Mouse (Mus musculus): ENCODE results near the gene Elovl5. TPM values are rescaled to one million over a fixed set of nuclear protein-coding genes. Genes with fewer than 3 reads are reported as not detected.

The Elovl5 gene
- polyA plus RNA-seq, 1 experiment from 2014 or later, result 83.0 TPM

GRCm38 (mm10) chr9:78006209-78007001 lies 89.2 kb downstream of the Elovl5 start:
- Histone ChIP-seq H3K9me3 (no peaks in the 10 kb centered on the region), H3K27ac (no peak overlapping the region), H3K9ac (no peak overlapping the region), H3K4me2 (no peak overlapping the region), H3K27me3 (no peaks in the 10 kb centered on the region), H3K4me1 (peaks cover 11% of the 10 kb centered on the region), H3K36me3 (no peaks in the 10 kb centered on the region), H3K4me3 (no peak overlapping the region)
- WGBS, result 50% methylated on average over 19 of the region's 19 CpGs
- ATAC-seq (ENCODE audit: borderline replicate concordance, extremely low read depth, low FRiP score, low TSS enrichment), result peak; percentile 79

GRCm38 (mm10) chr9:78009382-78009781 lies 92.2 kb downstream of the Elovl5 start:
- Histone ChIP-seq H3K27me3 (no peaks in the 10 kb centered on the region), H3K9ac (no peak overlapping the region), H3K36me3 (no peaks in the 10 kb centered on the region), H3K9me3 (no peaks in the 10 kb centered on the region), H3K27ac (peak overlapping the region; percentile 53), H3K4me2 (no peak overlapping the region), H3K4me3 (no peak overlapping the region), H3K4me1 (peaks cover 11% of the 10 kb centered on the region)
- no peak for ATAC-seq (ENCODE audit: borderline replicate concordance, extremely low read depth, low FRiP score, low TSS enrichment)
- WGBS, result 58% methylated on average over 7 of the region's 7 CpGs

- H3K4me1 ChIP-seq, result peaks cover 11% of the 10 kb centered on the region
- no peaks in the 10 kb centered on the region for H3K9me3 ChIP-seq
- no peak for ATAC-seq (ENCODE audit: borderline replicate concordance, extremely low read depth, low FRiP score, low TSS enrichment)
- H3K4me3 ChIP-seq, result no peak overlapping the region
- no peak overlapping the region for H3K27ac ChIP-seq
- H3K9ac ChIP-seq, result no peak overlapping the region
- 79% methylated on average over 5 of the region's 5 CpGs for WGBS
- no peaks in the 10 kb centered on the region for H3K36me3 ChIP-seq
- no peak overlapping the region for H3K4me2 ChIP-seq
- H3K27me3 ChIP-seq, result no peaks in the 10 kb centered on the region
Observed at GRCm38 (mm10) chr9:78010187-78010586, 93.0 kb downstream of the Elovl5 start.

GRCm38 (mm10) chr9:78010707-78011106 lies 93.5 kb downstream of the Elovl5 start:
- H3K4me2 ChIP-seq, result no peak overlapping the region
- H3K36me3 ChIP-seq, result no peaks in the 10 kb centered on the region
- no peak overlapping the region for H3K4me3 ChIP-seq
- no peaks in the 10 kb centered on the region for H3K9me3 ChIP-seq
- peaks cover 11% of the 10 kb centered on the region for H3K4me1 ChIP-seq
- H3K27ac ChIP-seq, result no peak overlapping the region
- ATAC-seq (ENCODE audit: borderline replicate concordance, extremely low read depth, low FRiP score, low TSS enrichment), result no peak
- 77% methylated on average over 10 of the region's 10 CpGs for WGBS
- H3K27me3 ChIP-seq, result no peaks in the 10 kb centered on the region
- no peak overlapping the region for H3K9ac ChIP-seq

GRCm38 (mm10) chr9:78012066-78012465 lies 94.9 kb downstream of the Elovl5 start:
- no peaks in the 10 kb centered on the region for H3K36me3 ChIP-seq
- no peaks in the 10 kb centered on the region for H3K27me3 ChIP-seq
- ATAC-seq (ENCODE audit: borderline replicate concordance, extremely low read depth, low FRiP score, low TSS enrichment), result no peak
- no peak overlapping the region for H3K9ac ChIP-seq
- H3K4me1 ChIP-seq, result 0 out of 2 replicates have a peak, but pooled peaks cover 2% of the 10 kb centered on the region
- no peak overlapping the region for H3K4me2 ChIP-seq
- H3K4me3 ChIP-seq, result no peak overlapping the region
- 83% methylated on average over 4 of the region's 4 CpGs for WGBS
- no peak overlapping the region for H3K27ac ChIP-seq
- no peaks in the 10 kb centered on the region for H3K9me3 ChIP-seq

GRCm38 (mm10) chr9:78012681-78013080 lies 95.5 kb downstream of the Elovl5 start:
- H3K27me3 ChIP-seq, result no peaks in the 10 kb centered on the region
- H3K9me3 ChIP-seq, result no peaks in the 10 kb centered on the region
- no peak overlapping the region for H3K4me3 ChIP-seq
- no peak for ATAC-seq (ENCODE audit: borderline replicate concordance, extremely low read depth, low FRiP score, low TSS enrichment)
- H3K4me1 ChIP-seq, result 0 out of 2 replicates have a peak, but pooled peaks cover 2% of the 10 kb centered on the region
- 87% methylated on average over 5 of the region's 5 CpGs for WGBS
- H3K9ac ChIP-seq, result no peak overlapping the region
- H3K27ac ChIP-seq, result no peak overlapping the region
- H3K4me2 ChIP-seq, result no peak overlapping the region
- H3K36me3 ChIP-seq, result no peaks in the 10 kb centered on the region

GRCm38 (mm10) chr9:78013813-78014212 lies 96.6 kb downstream of the Elovl5 start:
- no peak for ATAC-seq (ENCODE audit: borderline replicate concordance, extremely low read depth, low FRiP score, low TSS enrichment)
- Histone ChIP-seq H3K4me3 (no peak overlapping the region), H3K27ac (no peak overlapping the region), H3K9ac (no peak overlapping the region), H3K4me2 (no peak overlapping the region), H3K4me1 (0 out of 2 replicates have a peak, but pooled peaks cover 2% of the 10 kb centered on the region), H3K27me3 (no peaks in the 10 kb centered on the region), H3K36me3 (no peaks in the 10 kb centered on the region), H3K9me3 (no peaks in the 10 kb centered on the region)
- 23% methylated on average over 1 of the region's 1 CpGs for WGBS

GRCm38 (mm10) chr9:78015816-78016215 lies 98.7 kb downstream of the Elovl5 start:
- 86% methylated on average over 7 of the region's 7 CpGs for WGBS
- Histone ChIP-seq H3K36me3 (no peaks in the 10 kb centered on the region), H3K27me3 (no peaks in the 10 kb centered on the region), H3K9ac (no peak overlapping the region), H3K4me1 (no peaks in the 10 kb centered on the region; the same call in 1 of the 2 replicates), H3K4me2 (no peak overlapping the region), H3K27ac (no peak overlapping the region), H3K9me3 (no peaks in the 10 kb centered on the region), H3K4me3 (no peak overlapping the region)
- ATAC-seq (ENCODE audit: borderline replicate concordance, extremely low read depth, low FRiP score, low TSS enrichment), result no peak

- Histone ChIP-seq H3K9ac (no peak overlapping the region), H3K4me1 (peaks cover 4% of the 10 kb centered on the region), H3K36me3 (no peaks in the 10 kb centered on the region), H3K27me3 (no peaks in the 10 kb centered on the region), H3K4me2 (0 out of 2 replicates have a peak overlapping the region, but pooled peaks have one; percentile 1), H3K27ac (no peak overlapping the region), H3K4me3 (no peak overlapping the region), H3K9me3 (no peaks in the 10 kb centered on the region)
- 45% methylated on average over 15 of the region's 15 CpGs for WGBS
- ATAC-seq (ENCODE audit: borderline replicate concordance, extremely low read depth, low FRiP score, low TSS enrichment), result no peak
Observed at GRCm38 (mm10) chr9:78016288-78016687, 99.1 kb downstream of the Elovl5 start.

- Histone ChIP-seq H3K4me1 (peaks cover 17% of the 10 kb centered on the region), H3K27me3 (no peaks in the 10 kb centered on the region), H3K4me3 (no peak overlapping the region), H3K9me3 (no peaks in the 10 kb centered on the region), H3K36me3 (no peaks in the 10 kb centered on the region), H3K4me2 (no peak overlapping the region), H3K9ac (no peak overlapping the region), H3K27ac (no peak overlapping the region)
- 29% methylated on average over 9 of the region's 9 CpGs for WGBS
- ATAC-seq (ENCODE audit: borderline replicate concordance, extremely low read depth, low FRiP score, low TSS enrichment), result no peak
Observed at GRCm38 (mm10) chr9:78021256-78021655, 104.1 kb downstream of the Elovl5 start.

- 45% methylated on average over 8 of the region's 8 CpGs for WGBS
- H3K4me1 ChIP-seq, result peaks cover 17% of the 10 kb centered on the region
- H3K36me3 ChIP-seq, result no peaks in the 10 kb centered on the region
- no peak overlapping the region for H3K9ac ChIP-seq
- peak overlapping the region; percentile 64 for H3K27ac ChIP-seq
- peak; percentile 66 for ATAC-seq (ENCODE audit: borderline replicate concordance, extremely low read depth, low FRiP score, low TSS enrichment)
- H3K27me3 ChIP-seq, result no peaks in the 10 kb centered on the region
- H3K4me2 ChIP-seq, result no peak overlapping the region
- H3K9me3 ChIP-seq, result no peaks in the 10 kb centered on the region
- no peak overlapping the region for H3K4me3 ChIP-seq
Observed at GRCm38 (mm10) chr9:78022187-78022945, 105.2 kb downstream of the Elovl5 start.

- Histone ChIP-seq H3K9ac (no peak overlapping the region), H3K27ac (no peak overlapping the region), H3K36me3 (no peaks in the 10 kb centered on the region), H3K9me3 (no peaks in the 10 kb centered on the region), H3K4me2 (no peak overlapping the region), H3K4me1 (peaks cover 17% of the 10 kb centered on the region), H3K27me3 (no peaks in the 10 kb centered on the region), H3K4me3 (no peak overlapping the region)
- 16% methylated on average over 3 of the region's 3 CpGs for WGBS
- no peak; the same call in 1 of the 2 replicates for ATAC-seq (ENCODE audit: borderline replicate concordance, extremely low read depth, low FRiP score, low TSS enrichment)
Observed at GRCm38 (mm10) chr9:78024823-78025222, 107.7 kb downstream of the Elovl5 start.

Data from lung, embryonic 15.5 days (tissue).